Mouse (Mus musculus) embryonic facial prominence, embryonic 13.5 days (tissue): ENCODE results near the gene Cd36. TPM values are rescaled to one million over a fixed set of nuclear protein-coding genes. Genes with fewer than 3 reads are reported as not detected.

ENCODE experiments used
- ATAC-seq: fragments of 200-750 bp; cut with Nextera tagmentation; 2 replicates; pipeline ENCODE4 v1.8.0; 2017; ENCODE audit warnings: low read depth; ENCODE audit not compliant: insufficient number of reproducible peaks, insufficient read depth, low FRiP score, low TSS enrichment
- H3K27ac ChIP-seq: fragments of 300-500 bp; sonication (generic); 2 replicates; pipeline ENCODE4 v1.5.1; 2015; ENCODE audit warnings: moderate library complexity, mild to moderate bottlenecking, inconsistent platforms
- H3K27me3 ChIP-seq: fragments of 300-500 bp; sonication (generic); 2 replicates; pipeline ENCODE4 v1.6.1; 2015; ENCODE audit warnings: mild to moderate bottlenecking, inconsistent platforms
- H3K36me3 ChIP-seq: fragments of 300-500 bp; sonication (generic); 2 replicates; pipeline ENCODE4 v1.6.1; 2015; ENCODE audit warnings: mild to moderate bottlenecking, inconsistent platforms
- H3K4me1 ChIP-seq: fragments of 300-500 bp; sonication (generic); 2 replicates; pipeline ENCODE4 v1.6.1; 2015; ENCODE audit warnings: inconsistent platforms
- H3K4me2 ChIP-seq: fragments of 300-500 bp; sonication (generic); 2 replicates; pipeline ENCODE4 v1.6.1; 2015; ENCODE audit warnings: moderate library complexity, mild to moderate bottlenecking, inconsistent platforms
- H3K4me3 ChIP-seq: fragments of 300-500 bp; sonication (generic); 2 replicates; pipeline ENCODE4 v1.5.1; 2015; ENCODE audit warnings: mild to moderate bottlenecking, inconsistent platforms
- H3K9ac ChIP-seq: fragments of 300-500 bp; sonication (generic); 2 replicates; pipeline ENCODE4 v1.6.1; 2015; ENCODE audit warnings: mild to moderate bottlenecking, inconsistent platforms
- H3K9me3 ChIP-seq: fragments of 300-500 bp; sonication (generic); 2 replicates; pipeline ENCODE4 v1.6.1; 2016; ENCODE audit warnings: inconsistent platforms
- WGBS: fragments of 180-500 bp; shearing (Covaris S2); methylation state at CpG from one replicate; pipeline ENCODE4 v1.1.7; 2015; ENCODE audit warnings: mixed read lengths; 5-methylcytosine and 5-hydroxymethylcytosine counted together
- polyA plus RNA-seq: library from polyadenylated mRNA; unstranded; fragments of >200 nt; fragmentation: Nextera tagmentation; extraction: Ambion mirVana; gene quantifications from 2 replicates; pipeline ENCODE4 v1.2.1, GENCODE M21; 2015

Cd36 gene
- polyA plus RNA-seq, 1 experiment from 2014 or later = 6.4 TPM

- Histone ChIP-seq H3K4me1 (no peaks in the 10 kb centered on the region), H3K4me2 (no peak overlapping the region), H3K4me3 (no peak overlapping the region), H3K27me3 (no peaks in the 10 kb centered on the region), H3K27ac (no peak overlapping the region), H3K36me3 (no peaks in the 10 kb centered on the region), H3K9ac (no peak overlapping the region), H3K9me3 (no peaks in the 10 kb centered on the region)
- ATAC-seq = no peak
- 86% methylated on average over 1 of the region's 1 CpGs for WGBS
Observed at GRCm38 (mm10) chr5:17889291-17889690, 690 bp upstream of the Cd36 start.

DNA sequence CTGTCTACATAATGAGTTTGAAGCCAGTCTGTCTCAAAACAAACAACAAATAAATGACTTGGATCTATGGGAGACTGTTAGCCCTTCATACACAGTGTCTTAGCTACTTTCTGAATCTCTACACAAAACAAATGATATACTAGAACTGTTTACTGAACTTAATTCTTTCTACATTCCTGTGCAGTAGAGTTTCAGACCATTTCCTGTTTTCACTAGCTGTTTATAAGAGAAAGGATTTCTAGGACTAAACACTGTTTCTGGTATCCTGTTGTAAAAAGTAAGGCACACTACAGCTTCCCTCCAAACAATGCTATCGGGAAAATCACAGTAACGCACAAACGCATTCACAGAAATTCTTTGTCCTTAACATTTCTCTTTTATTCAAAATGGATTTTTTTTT, 2.2 kb downstream of the Cd36 start:
- Histone ChIP-seq H3K9ac (no peak overlapping the region), H3K4me3 (no peak overlapping the region), H3K36me3 (no peaks in the 10 kb centered on the region), H3K9me3 (no peaks in the 10 kb centered on the region), H3K27ac (no peak overlapping the region), H3K27me3 (no peaks in the 10 kb centered on the region), H3K4me1 (no peaks in the 10 kb centered on the region), H3K4me2 (no peak overlapping the region)
- ATAC-seq = no peak
- WGBS = 74% methylated on average over 3 of the region's 3 CpGs

DNA sequence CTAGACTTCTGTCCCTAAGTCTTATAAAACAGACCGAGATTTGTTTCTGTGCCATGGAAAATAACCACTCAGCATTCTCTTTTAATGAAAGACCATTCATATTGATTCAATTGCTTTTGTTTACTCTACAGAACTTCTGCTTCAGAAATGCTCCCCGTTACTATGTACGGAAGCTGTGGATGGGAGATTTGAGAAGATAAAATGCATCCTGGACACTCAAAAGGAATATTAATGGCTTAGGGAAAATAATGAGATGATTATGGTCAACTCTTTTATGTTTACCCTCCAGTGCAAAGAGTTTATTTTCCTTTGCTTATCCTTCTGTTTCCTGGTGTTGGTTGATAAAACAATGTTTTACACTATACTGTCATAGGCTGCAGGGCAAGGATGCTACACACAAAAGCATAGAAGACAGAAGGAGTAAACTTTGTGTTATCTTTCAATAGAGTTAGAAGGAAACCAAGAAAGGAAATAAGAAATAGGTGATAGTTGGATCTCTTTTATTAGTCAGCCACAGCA, 5.2 kb downstream of the Cd36 start:
- no peak for ATAC-seq

GRCm38 (mm10) chr5:17881542-17881896, 7.1 kb downstream of the Cd36 start:
- Histone ChIP-seq H3K36me3 (no peaks in the 10 kb centered on the region), H3K4me1 (no peaks in the 10 kb centered on the region), H3K27me3 (no peaks in the 10 kb centered on the region), H3K4me3 (no peak overlapping the region), H3K4me2 (no peak overlapping the region), H3K27ac (no peak overlapping the region), H3K9ac (no peak overlapping the region), H3K9me3 (no peaks in the 10 kb centered on the region)
- 71% methylated on average over 2 of the region's 2 CpGs for WGBS
- ATAC-seq = no peak

More for the DNA sequence above, 5.2 kb downstream of the Cd36 start:
- H3K36me3 ChIP-seq = no peaks in the 10 kb centered on the region
- H3K9ac ChIP-seq = no peak overlapping the region
- H3K27me3 ChIP-seq = no peaks in the 10 kb centered on the region
- WGBS = 57% methylated on average over 3 of the region's 3 CpGs
- H3K4me1 ChIP-seq = no peaks in the 10 kb centered on the region
- H3K4me3 ChIP-seq = no peak overlapping the region
- no peak overlapping the region for H3K4me2 ChIP-seq
- no peak overlapping the region for H3K27ac ChIP-seq
- H3K9me3 ChIP-seq = no peaks in the 10 kb centered on the region

DNA sequence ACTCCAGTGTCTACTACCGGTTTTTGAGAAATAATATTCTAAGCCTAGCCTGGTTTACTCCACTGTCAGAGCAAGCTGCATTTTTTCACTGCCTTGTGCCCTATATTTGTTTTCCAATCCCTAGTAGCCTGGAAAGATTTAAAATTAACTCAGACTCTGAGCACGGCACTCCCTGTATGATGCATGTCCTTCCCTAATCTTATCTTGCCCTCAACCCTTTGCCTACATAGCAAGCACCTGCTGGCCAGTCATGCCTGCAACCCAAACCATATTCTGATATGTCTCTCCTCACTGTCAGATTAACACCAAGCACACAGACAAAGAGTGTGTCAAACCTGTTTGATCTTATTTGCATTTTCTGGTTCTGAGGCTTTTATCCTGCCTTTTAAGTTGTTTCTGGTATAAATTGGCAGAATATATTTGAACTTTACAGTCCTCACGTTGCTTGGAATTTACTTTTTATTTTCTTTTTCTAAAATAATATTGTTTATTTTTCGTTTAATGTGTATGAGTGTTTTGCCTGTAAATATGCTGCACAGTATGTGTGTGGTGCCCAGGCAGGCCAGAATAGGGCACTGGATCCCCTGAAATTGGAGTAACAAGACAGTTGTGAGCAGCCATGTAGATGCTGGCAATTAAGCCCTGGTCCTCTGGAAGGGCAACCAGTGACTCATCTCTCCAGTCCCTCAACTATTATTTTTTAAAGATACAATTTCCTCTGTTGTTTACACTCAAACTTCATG, 7.6 kb downstream of the Cd36 start:
- no peak overlapping the region for H3K4me3 ChIP-seq

DNA sequence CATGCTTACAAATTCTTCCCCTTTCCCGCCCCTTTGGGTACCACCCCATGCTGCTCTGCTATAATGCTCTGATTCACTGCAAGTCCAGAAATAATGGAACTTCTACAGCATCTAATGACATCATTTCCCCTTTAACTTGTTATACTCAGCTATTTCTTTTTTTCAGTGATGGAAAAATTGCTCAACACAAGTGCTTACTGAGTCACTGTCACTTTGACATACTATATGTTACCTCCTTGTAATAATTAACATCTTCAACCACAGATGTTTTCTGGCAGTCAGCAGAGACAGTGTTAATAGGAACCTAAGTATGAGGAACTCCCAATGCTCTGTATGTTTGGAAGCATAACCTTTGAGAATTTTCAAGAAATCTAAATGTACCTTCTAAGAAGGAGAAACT, 8.7 kb downstream of the Cd36 start:
- Histone ChIP-seq H3K9me3 (no peaks in the 10 kb centered on the region), H3K4me1 (no peaks in the 10 kb centered on the region), H3K27ac (no peak overlapping the region), H3K36me3 (no peaks in the 10 kb centered on the region), H3K4me2 (no peak overlapping the region), H3K27me3 (no peaks in the 10 kb centered on the region), H3K4me3 (no peak overlapping the region), H3K9ac (no peak overlapping the region)
- WGBS = 64% methylated on average over 1 of the region's 1 CpGs
- no peak for ATAC-seq

More for the DNA sequence above, 7.6 kb downstream of the Cd36 start:
- no peaks in the 10 kb centered on the region for H3K4me1 ChIP-seq
- no peak for ATAC-seq
- WGBS = 81% methylated on average over 4 of the region's 4 CpGs
- no peaks in the 10 kb centered on the region for H3K27me3 ChIP-seq
- no peak overlapping the region for H3K4me2 ChIP-seq
- H3K27ac ChIP-seq = no peak overlapping the region
- no peaks in the 10 kb centered on the region for H3K9me3 ChIP-seq
- no peaks in the 10 kb centered on the region for H3K36me3 ChIP-seq
- H3K9ac ChIP-seq = no peak overlapping the region

DNA sequence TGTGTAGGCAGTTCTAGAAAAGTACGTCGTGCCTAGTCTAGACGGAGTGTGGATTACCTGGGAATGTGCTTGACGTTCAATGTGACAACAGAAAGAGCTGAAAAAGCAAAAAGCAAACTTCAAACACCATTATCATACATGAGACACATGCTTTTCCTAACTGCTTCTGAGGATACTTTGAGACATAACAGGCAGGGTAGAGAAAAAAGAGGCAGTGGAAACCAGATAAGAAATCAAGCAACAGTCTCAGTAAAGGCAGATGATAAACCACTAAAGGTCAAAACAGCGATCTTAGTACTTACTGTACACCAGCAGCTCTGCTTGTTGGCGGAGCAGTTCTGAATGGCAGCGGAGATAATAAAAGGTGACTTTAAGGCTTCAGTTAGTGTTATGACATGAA, 11.6 kb downstream of the Cd36 start:
- H3K36me3 ChIP-seq = no peaks in the 10 kb centered on the region
- ATAC-seq = no peak
- no peaks in the 10 kb centered on the region for H3K4me1 ChIP-seq
- WGBS = 73% methylated on average over 7 of the region's 7 CpGs
- H3K4me2 ChIP-seq = no peak overlapping the region
- H3K9ac ChIP-seq = no peak overlapping the region
- no peak overlapping the region for H3K4me3 ChIP-seq
- H3K9me3 ChIP-seq = no peaks in the 10 kb centered on the region
- H3K27ac ChIP-seq = no peak overlapping the region
- H3K27me3 ChIP-seq = no peaks in the 10 kb centered on the region

GRCm38 (mm10) chr5:17876637-17877036, 12.0 kb downstream of the Cd36 start:
- ATAC-seq = no peak
- Histone ChIP-seq H3K4me1 (no peaks in the 10 kb centered on the region), H3K36me3 (no peaks in the 10 kb centered on the region), H3K4me3 (no peak overlapping the region), H3K27ac (no peak overlapping the region), H3K9me3 (no peaks in the 10 kb centered on the region), H3K4me2 (no peak overlapping the region), H3K9ac (no peak overlapping the region), H3K27me3 (no peaks in the 10 kb centered on the region)
- 74% methylated on average over 3 of the region's 3 CpGs for WGBS

DNA sequence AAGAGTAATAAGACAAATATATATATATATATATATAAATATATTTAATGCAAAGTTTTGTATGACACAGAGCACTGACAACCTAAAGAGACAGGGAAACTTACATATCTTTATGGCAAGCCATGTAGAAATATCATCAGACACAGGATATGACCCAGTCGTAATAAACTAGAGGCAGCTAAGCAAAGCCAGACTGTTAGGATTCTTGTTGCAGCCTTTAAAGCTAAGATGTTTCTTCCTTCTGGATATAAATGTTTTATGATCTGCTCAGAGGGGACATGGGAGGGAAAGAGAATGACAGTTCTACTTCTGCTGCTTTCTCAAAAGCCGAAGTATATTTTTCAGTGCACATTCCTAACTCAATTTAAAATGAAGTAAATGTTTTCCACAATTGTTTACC, 14.3 kb downstream of the Cd36 start:
- Histone ChIP-seq H3K9me3 (no peaks in the 10 kb centered on the region), H3K4me3 (no peak overlapping the region), H3K4me1 (no peaks in the 10 kb centered on the region), H3K4me2 (no peak overlapping the region), H3K9ac (no peak overlapping the region), H3K27me3 (no peaks in the 10 kb centered on the region), H3K27ac (no peak overlapping the region), H3K36me3 (no peaks in the 10 kb centered on the region)
- no peak for ATAC-seq
- 73% methylated on average over 2 of the region's 2 CpGs for WGBS

DNA sequence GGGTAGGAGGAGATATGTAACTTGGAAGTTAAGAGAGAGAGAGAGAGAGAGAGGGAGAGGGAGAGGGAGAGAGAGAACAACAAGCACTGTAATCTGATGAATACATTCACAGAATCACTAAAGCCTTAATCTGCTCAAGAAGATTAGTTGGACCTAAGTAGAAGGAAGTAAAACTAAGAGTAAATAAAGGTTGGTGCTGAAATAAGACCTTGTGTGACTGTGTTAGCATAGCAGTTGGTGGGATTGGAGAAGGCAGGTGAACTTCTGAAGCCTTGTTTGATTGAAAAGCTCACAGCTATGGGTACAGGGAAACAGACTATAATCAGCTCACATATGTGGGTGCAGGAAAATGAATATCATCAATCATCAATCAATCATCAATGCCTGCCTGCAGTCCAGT, 23.2 kb downstream of the Cd36 start:
- Histone ChIP-seq H3K36me3 (no peaks in the 10 kb centered on the region), H3K4me2 (no peak overlapping the region), H3K4me3 (no peak overlapping the region), H3K4me1 (no peaks in the 10 kb centered on the region), H3K27ac (no peak overlapping the region), H3K9me3 (no peaks in the 10 kb centered on the region), H3K27me3 (no peaks in the 10 kb centered on the region), H3K9ac (no peak overlapping the region)
- no peak for ATAC-seq

DNA sequence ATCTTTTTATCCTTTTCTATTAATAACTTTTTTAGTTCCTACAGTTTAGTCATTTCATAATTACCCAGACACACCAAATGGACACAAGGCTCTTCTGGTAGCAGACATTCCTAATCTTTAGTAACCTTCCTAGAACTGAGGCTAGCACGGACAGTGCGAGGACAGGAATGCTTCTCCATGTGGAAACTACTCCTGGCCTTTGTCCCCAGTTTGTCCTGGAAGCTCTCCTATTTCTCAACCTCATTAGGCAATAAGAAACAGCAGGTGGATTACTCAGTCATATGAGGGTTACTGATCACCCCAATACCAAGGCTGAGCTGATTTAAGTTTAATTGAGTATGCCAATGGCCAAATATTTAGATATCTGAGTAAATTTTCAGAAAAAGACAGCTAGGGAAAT, 25.5 kb downstream of the Cd36 start:
- no peak overlapping the region for H3K4me3 ChIP-seq
- H3K27ac ChIP-seq = no peak overlapping the region
- no peak overlapping the region for H3K4me2 ChIP-seq
- H3K4me1 ChIP-seq = no peaks in the 10 kb centered on the region
- 77% methylated on average over 2 of the region's 2 CpGs for WGBS
- no peaks in the 10 kb centered on the region for H3K27me3 ChIP-seq
- H3K9me3 ChIP-seq = no peaks in the 10 kb centered on the region
- no peak overlapping the region for H3K9ac ChIP-seq
- ATAC-seq = no peak
- no peaks in the 10 kb centered on the region for H3K36me3 ChIP-seq

DNA sequence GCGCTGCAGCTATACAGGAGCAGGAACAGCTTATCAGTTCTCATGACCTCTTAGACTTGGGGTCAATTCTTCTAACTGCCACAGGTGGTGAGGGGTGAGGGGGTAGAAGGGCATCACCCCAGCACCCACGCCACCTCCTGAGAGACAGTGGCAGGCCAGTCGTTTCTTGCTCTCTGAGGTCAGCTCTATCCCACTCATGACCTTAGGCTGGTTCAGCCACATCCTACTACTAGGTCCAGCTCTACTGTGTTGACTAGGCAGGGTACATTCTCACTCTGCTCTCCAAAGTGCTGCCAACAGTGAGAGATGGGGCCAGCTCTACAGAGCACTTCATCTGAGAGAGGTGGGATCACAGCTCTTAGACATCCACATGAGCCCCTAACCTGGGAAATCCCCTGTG, 30.2 kb downstream of the Cd36 start:
- Histone ChIP-seq H3K9ac (no peak overlapping the region), H3K4me3 (no peak overlapping the region), H3K9me3 (no peaks in the 10 kb centered on the region), H3K4me1 (no peaks in the 10 kb centered on the region), H3K36me3 (no peaks in the 10 kb centered on the region), H3K4me2 (no peak overlapping the region), H3K27ac (no peak overlapping the region), H3K27me3 (no peaks in the 10 kb centered on the region)
- WGBS = 81% methylated on average over 3 of the region's 3 CpGs
- no peak for ATAC-seq
